Mouse (Mus musculus): ENCODE results near the gene Pcsk4. TPM values are rescaled to one million over a fixed set of nuclear protein-coding genes. Genes with fewer than 3 reads are reported as not detected.
"Not testable (repeated sequence)": the region's sequence is repeated elsewhere in the genome, so short reads cannot be mapped to it uniquely, and the experiment has no call there.

Gene Pcsk4
- polyA plus RNA-seq, 1 experiment, result 0.55 TPM

DNA sequence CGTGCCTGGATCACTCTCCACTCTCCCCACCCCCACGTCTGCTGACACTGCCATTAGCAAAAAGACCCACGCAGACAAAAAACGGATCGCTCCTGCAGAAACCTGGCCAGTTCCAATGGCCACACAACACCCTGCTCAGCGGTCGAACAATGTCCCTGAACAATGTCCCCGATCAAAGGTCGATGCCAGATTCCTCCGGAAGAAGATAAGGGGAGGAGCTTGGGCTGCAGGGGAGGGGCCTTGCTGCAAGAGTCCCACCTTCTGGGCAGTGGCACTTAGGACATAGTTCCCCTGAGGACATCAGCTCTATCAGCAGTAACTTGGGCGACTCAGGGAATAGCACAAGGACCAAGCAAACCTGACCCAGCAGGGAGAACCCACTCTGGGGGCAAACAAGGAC, 22.6 kb upstream of the Pcsk4 start:
- TF ChIP-seq GATA1 (IDR thresholded peaks at IDR 0.05; ENCODE audit: low read length) (no peak), TAL1 (IDR thresholded peaks at IDR 0.05; ENCODE audit: low read length) (no peak)
- Histone ChIP-seq H3K4me1 (ENCODE audit: control insufficient read depth) (peaks cover 32% of the 10 kb centered on the region), H3K27me3 (ENCODE audit: control insufficient read depth) (peaks cover 99% of the 10 kb centered on the region)

GRCm38 (mm10) chr10:80350292-80350691, 21.0 kb upstream of the Pcsk4 start:
- Histone ChIP-seq H3K4me1 (ENCODE audit: control insufficient read depth) (peaks cover 43% of the 10 kb centered on the region), H3K9me3 (ENCODE audit: control insufficient read depth, low read length) (no peaks in the 10 kb centered on the region; the same call in 1 of the 2 replicates), H3K4me3 (replicated peaks) (no peak overlapping the region), H3K27me3 (ENCODE audit: control insufficient read depth) (peaks cover 89% of the 10 kb centered on the region), H3K36me3 (ENCODE audit: control insufficient read depth) (no peaks in the 10 kb centered on the region)
- no peak for TF ChIP-seq TAL1 (IDR thresholded peaks at IDR 0.05; ENCODE audit: low read length)
- TF ChIP-seq GATA1 (IDR thresholded peaks at IDR 0.05; ENCODE audit: low read length), result no peak

More for the DNA sequence above, 22.6 kb upstream of the Pcsk4 start:
- no peak overlapping the region for H3K4me3 ChIP-seq (replicated peaks)
- peaks cover 5% of the 10 kb centered on the region; the same call in 1 of the 2 replicates for H3K9me3 ChIP-seq (ENCODE audit: control insufficient read depth, low read length)
- H3K36me3 ChIP-seq (ENCODE audit: control insufficient read depth), result no peaks in the 10 kb centered on the region

- H3K9me3 ChIP-seq (ENCODE audit: control insufficient read depth, low read length), result no peaks in the 10 kb centered on the region
- TF ChIP-seq TAL1 (IDR thresholded peaks at IDR 0.05; ENCODE audit: low read length) (no peak), GATA1 (IDR thresholded peaks at IDR 0.05; ENCODE audit: low read length) (no peak)
- H3K27me3 ChIP-seq (ENCODE audit: control insufficient read depth), result peaks cover 77% of the 10 kb centered on the region
- H3K36me3 ChIP-seq (ENCODE audit: control insufficient read depth), result no peaks in the 10 kb centered on the region
- no peak overlapping the region for H3K4me3 ChIP-seq (replicated peaks)
- peaks cover 56% of the 10 kb centered on the region for H3K4me1 ChIP-seq (ENCODE audit: control insufficient read depth)
These were observed 19.7 kb upstream of the Pcsk4 start for GRCm38 (mm10) chr10:80348981-80349380.

GRCm38 (mm10) chr10:80348244-80348781, 19.0 kb upstream of the Pcsk4 start, which contains the start of gene Adamtsl5:
Gene Adamtsl5, minus strand, starts transcription at chr10:80348412.
- H3K27me3 ChIP-seq (ENCODE audit: control insufficient read depth), result peaks cover 72% of the 10 kb centered on the region
- H3K4me1 ChIP-seq (ENCODE audit: control insufficient read depth), result peaks cover 63% of the 10 kb centered on the region
- H3K36me3 ChIP-seq (ENCODE audit: control insufficient read depth), result no peaks in the 10 kb centered on the region
- H3K4me3 ChIP-seq (replicated peaks), result peak within 1 kb of the TSS; percentile 69
- TF ChIP-seq TAL1 (IDR thresholded peaks at IDR 0.05; ENCODE audit: low read length) (no peak), GATA1 (IDR thresholded peaks at IDR 0.05; ENCODE audit: low read length) (no peak)
- no peaks in the 10 kb centered on the region for H3K9me3 ChIP-seq (ENCODE audit: control insufficient read depth, low read length)

GRCm38 (mm10) chr10:80347514-80347967, 18.2 kb upstream of the Pcsk4 start:
- TF ChIP-seq TAL1 (IDR thresholded peaks at IDR 0.05; ENCODE audit: low read length), result no peak
- no peak for TF ChIP-seq GATA1 (IDR thresholded peaks at IDR 0.05; ENCODE audit: low read length)
- H3K4me3 ChIP-seq (replicated peaks), result peak overlapping the region; percentile 69
- no peaks in the 10 kb centered on the region for H3K36me3 ChIP-seq (ENCODE audit: control insufficient read depth)

DNA sequence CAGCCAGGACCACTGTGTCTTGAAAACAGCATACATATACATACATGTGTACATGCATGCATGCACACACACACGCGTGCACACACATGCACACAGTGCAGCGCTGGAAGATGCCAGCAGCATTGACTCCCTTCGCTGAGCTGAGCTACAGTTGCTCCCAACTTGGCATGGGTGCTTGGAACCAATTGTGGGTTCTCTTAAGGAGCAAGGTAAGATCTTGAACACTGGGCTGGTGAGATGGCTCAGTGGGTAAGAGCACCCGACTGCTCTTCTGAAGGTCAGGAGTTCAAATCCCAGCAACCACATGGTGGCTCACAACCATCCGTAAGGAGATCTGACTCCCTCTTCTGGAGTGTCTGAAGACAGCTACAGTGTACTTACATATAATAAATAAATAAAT, 16.6 kb upstream of the Pcsk4 start:
- H3K36me3 ChIP-seq (ENCODE audit: control insufficient read depth); H3K4me3 ChIP-seq (replicated peaks): not testable (repeated sequence)
- Histone ChIP-seq H3K27me3 (ENCODE audit: control insufficient read depth) (peaks cover 72% of the 10 kb centered on the region), H3K9me3 (ENCODE audit: control insufficient read depth, low read length) (peaks cover 17% of the 10 kb centered on the region), H3K4me1 (ENCODE audit: control insufficient read depth) (peaks cover 87% of the 10 kb centered on the region)

More at GRCm38 (mm10) chr10:80347514-80347967, 18.2 kb upstream of the Pcsk4 start:
- Histone ChIP-seq H3K27me3 (ENCODE audit: control insufficient read depth) (peaks cover 72% of the 10 kb centered on the region), H3K9me3 (ENCODE audit: control insufficient read depth, low read length) (peaks cover 2% of the 10 kb centered on the region; the same call in 1 of the 2 replicates), H3K4me1 (ENCODE audit: control insufficient read depth) (peaks cover 71% of the 10 kb centered on the region)

DNA sequence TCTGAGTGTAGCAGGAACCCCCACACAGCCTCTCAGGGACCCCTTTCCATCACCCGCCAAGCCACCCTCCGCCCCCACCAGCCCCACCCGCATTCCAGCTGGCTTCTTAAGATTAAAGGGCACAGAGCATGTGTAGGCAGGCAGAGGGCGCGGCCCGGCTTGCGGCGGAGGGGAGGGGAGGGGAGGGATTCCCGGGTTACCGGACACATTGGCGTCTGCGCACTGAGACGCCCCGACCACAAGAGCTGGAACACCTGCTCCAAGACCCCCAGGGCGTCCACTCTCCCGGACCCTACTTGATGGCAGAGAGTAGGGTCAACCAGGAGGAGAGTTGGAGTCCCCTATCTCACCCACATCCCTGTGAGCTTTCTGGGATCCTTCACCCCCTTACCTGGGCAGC, 15.8 kb upstream of the Pcsk4 start:
- peaks cover 72% of the 10 kb centered on the region for H3K27me3 ChIP-seq (ENCODE audit: control insufficient read depth)
- H3K9me3 ChIP-seq (ENCODE audit: control insufficient read depth, low read length), result peaks cover 17% of the 10 kb centered on the region
- peak overlapping the region; percentile 69 for H3K4me3 ChIP-seq (replicated peaks)
- peak; percentile 48; the same call in 2 of the 3 replicates for TF ChIP-seq TAL1 (IDR thresholded peaks at IDR 0.05; ENCODE audit: low read length)
- no peak for TF ChIP-seq GATA1 (IDR thresholded peaks at IDR 0.05; ENCODE audit: low read length)
- H3K4me1 ChIP-seq (ENCODE audit: control insufficient read depth), result peaks cover 88% of the 10 kb centered on the region
- no peaks in the 10 kb centered on the region for H3K36me3 ChIP-seq (ENCODE audit: control insufficient read depth)

DNA sequence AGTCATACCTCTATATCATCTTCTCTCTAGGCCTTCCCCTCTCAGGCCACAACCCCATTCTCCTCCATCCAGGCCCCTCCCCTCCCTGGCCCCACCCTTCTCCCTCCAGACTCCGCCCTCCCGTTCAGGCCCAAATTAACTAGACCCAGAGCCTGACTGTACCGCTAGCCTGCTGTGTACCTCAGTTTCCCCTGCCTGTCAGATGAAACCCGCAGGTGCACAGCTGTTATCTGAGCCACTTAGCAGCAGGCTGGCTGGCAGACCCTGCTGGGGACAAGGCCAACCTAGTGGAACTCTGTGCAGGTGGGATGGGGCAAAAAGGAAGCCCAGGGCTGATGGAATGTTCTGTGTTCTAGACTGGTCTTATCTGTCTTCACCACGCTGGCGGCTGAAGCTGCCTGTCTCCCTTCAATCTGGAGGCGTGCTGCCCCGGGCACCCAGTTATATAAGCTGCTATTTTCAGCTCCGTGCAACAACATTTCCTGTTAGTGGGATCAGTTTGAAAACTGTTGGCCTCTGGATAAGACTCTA, 14.9 kb upstream of the Pcsk4 start:
- Histone ChIP-seq H3K4me3 (replicated peaks) (peak overlapping the region; percentile 69), H3K9me3 (ENCODE audit: control insufficient read depth, low read length) (peaks cover 17% of the 10 kb centered on the region), H3K4me1 (ENCODE audit: control insufficient read depth) (peaks cover 93% of the 10 kb centered on the region), H3K27me3 (ENCODE audit: control insufficient read depth) (peaks cover 64% of the 10 kb centered on the region), H3K36me3 (ENCODE audit: control insufficient read depth) (no peaks in the 10 kb centered on the region)
- TF ChIP-seq TAL1 (IDR thresholded peaks at IDR 0.05; ENCODE audit: low read length), result peak; percentile 79
- TF ChIP-seq GATA1 (IDR thresholded peaks at IDR 0.05; ENCODE audit: low read length), result peak; percentile 56

GRCm38 (mm10) chr10:80343425-80343895, 14.2 kb upstream of the Pcsk4 start:
- TF ChIP-seq TAL1 (IDR thresholded peaks at IDR 0.05; ENCODE audit: low read length), result no peak
- H3K4me1 ChIP-seq (ENCODE audit: control insufficient read depth), result peaks cover 87% of the 10 kb centered on the region
- H3K36me3 ChIP-seq (ENCODE audit: control insufficient read depth), result no peaks in the 10 kb centered on the region
- peaks cover 57% of the 10 kb centered on the region for H3K27me3 ChIP-seq (ENCODE audit: control insufficient read depth)
- peak overlapping the region; percentile 69 for H3K4me3 ChIP-seq (replicated peaks)
- peaks cover 17% of the 10 kb centered on the region for H3K9me3 ChIP-seq (ENCODE audit: control insufficient read depth, low read length)

Measured in erythroblast, embryonic 14.5 days (primary cell).